Mouse (Mus musculus): ENCODE results near the gene Nap1l4.

- TF ChIP-seq GATA1 (IDR thresholded peaks at IDR 0.05; ENCODE audit: low read length) (no peak), TAL1 (IDR thresholded peaks at IDR 0.05; ENCODE audit: low read length) (no peak)
Measured at GRCm38 (mm10) chr7:143549588-143550220, 798 bp upstream of the Nap1l4 start.
